Mouse (Mus musculus) MEL (cell line): Measurements from ENCODE around the gene Dthd1. TPM values are rescaled to one million over a fixed set of nuclear protein-coding genes. Genes with fewer than 3 reads are reported as not detected.
A peak's percentile ranks its signal among the peaks of the same experiment; 100 is the strongest.

Source experiments
- DNase-seq: peaks from one replicate; pipeline ENCODE4 v3.0.0; 2011; ENCODE audit warnings: low read depth, low spot score
- H3K27ac ChIP-seq: 2 replicates; pipeline ENCODE4 v1.5.1; 2012; ENCODE audit warnings: low read depth, mild to moderate bottlenecking, control low read depth, low read length, moderate library complexity; ENCODE audit not compliant: control insufficient read depth
- H3K27me3 ChIP-seq, 2 experiments: fragments of 150-350 bp in 1 of 2; sonication (generic) in 1 of 2; 2 replicates each; pipeline ENCODE4 v1.6.1; 2012; ENCODE audit warnings: low read length in 2 of 2, mild to moderate bottlenecking in 2 of 2, improper control_type of control experiment in 1 of 2, moderate library complexity in 1 of 2; ENCODE audit not compliant: insufficient read depth in 2 of 2, control insufficient read depth in 1 of 2
- H3K36me3 ChIP-seq, 2 experiments: 2 replicates each; pipeline ENCODE4 v1.6.1; 2012 to 2014; ENCODE audit warnings: low read length in 2 of 2, improper control_type of control experiment in 1 of 2, inconsistent platforms in 1 of 2, mild to moderate bottlenecking in 1 of 2; ENCODE audit not compliant: insufficient read depth in 2 of 2, control insufficient read depth in 1 of 2
- H3K4me1 ChIP-seq, 2 experiments: fragments of 150-350 bp in 1 of 2; sonication (generic) in 1 of 2; 2 replicates each; pipeline ENCODE4 v1.6.1; 2012; ENCODE audit warnings: low read length in 2 of 2, improper control_type of control experiment in 1 of 2, mild to moderate bottlenecking in 1 of 2; ENCODE audit not compliant: insufficient read depth in 2 of 2, control insufficient read depth in 1 of 2
- H3K4me3 ChIP-seq, 2 experiments: fragments of 150-350 bp in 1 of 2; sonication (generic) in 1 of 2; 2 replicates each; pipeline ENCODE4 v1.5.1; 2012; ENCODE audit warnings: low read depth in 2 of 2, low read length in 2 of 2, mild to moderate bottlenecking in 2 of 2, moderate library complexity in 2 of 2, control low read depth in 1 of 2, improper control_type of control experiment in 1 of 2; ENCODE audit not compliant: control insufficient read depth in 1 of 2, insufficient read depth in 1 of 2
- H3K79me2 ChIP-seq: 2 replicates; pipeline ENCODE4 v1.6.1; 2012; ENCODE audit warnings: mild to moderate bottlenecking, low read length, moderate library complexity; ENCODE audit not compliant: control insufficient read depth, poor library complexity, insufficient read depth
- H3K9ac ChIP-seq: 2 replicates; pipeline ENCODE4 v1.6.1; 2012; ENCODE audit warnings: low read depth, mild to moderate bottlenecking, control low read depth, low read length, moderate library complexity; ENCODE audit not compliant: control insufficient read depth, poor library complexity, severe bottlenecking
- H3K9me3 ChIP-seq: fragments of 150-350 bp; sonication (generic); replicated peaks from 2 replicates; pipeline ENCODE4 v1.6.1; 2012; ENCODE audit warnings: mild to moderate bottlenecking, low read length, improper control_type of control experiment, moderate library complexity; ENCODE audit not compliant: insufficient read depth
- CHD1 ChIP-seq: IDR thresholded peaks from 2 replicates; pipeline ENCODE4 v1.6.1; 2012; ENCODE audit warnings: low read depth, mild to moderate bottlenecking, inconsistent platforms, low read length, improper control_type of control experiment
- CHD2 ChIP-seq: IDR thresholded peaks from 2 replicates; pipeline ENCODE4 v1.6.1; 2011; ENCODE audit warnings: low read length, improper control_type of control experiment
- E2F4 ChIP-seq: IDR thresholded peaks from 2 replicates; pipeline ENCODE4 v1.6.1; 2011; ENCODE audit warnings: low read depth, low read length, improper control_type of control experiment, borderline replicate concordance
- GABPA ChIP-seq: IDR thresholded peaks from 2 replicates; pipeline ENCODE4 v1.6.1; 2012; ENCODE audit warnings: low read depth, mild to moderate bottlenecking, inconsistent platforms, low read length, improper control_type of control experiment, moderate library complexity
- GATA1 ChIP-seq: IDR thresholded peaks from 2 replicates; pipeline ENCODE4 v1.6.1; 2011; ENCODE audit warnings: low read depth, low read length, improper control_type of control experiment
- HCFC1 ChIP-seq: IDR thresholded peaks from 2 replicates; pipeline ENCODE4 v1.6.1; 2012; ENCODE audit warnings: low read depth, mild to moderate bottlenecking, inconsistent platforms, low read length, improper control_type of control experiment, moderate library complexity
- MAFK ChIP-seq: IDR thresholded peaks from 2 replicates; pipeline ENCODE4 v1.6.1; 2011; ENCODE audit warnings: low read depth, mild to moderate bottlenecking, low read length, improper control_type of control experiment, borderline replicate concordance
- MEF2A ChIP-seq: IDR thresholded peaks from 2 replicates; pipeline ENCODE4 v1.6.1; 2014; ENCODE audit warnings: low read depth, mild to moderate bottlenecking, inconsistent platforms, low read length, improper control_type of control experiment; ENCODE audit not compliant: poor library complexity, insufficient replicate concordance, severe bottlenecking; ENCODE audit errors: extremely low read depth
- MXI1 ChIP-seq: IDR thresholded peaks from 2 replicates; pipeline ENCODE4 v1.6.1; 2011; ENCODE audit warnings: mild to moderate bottlenecking, low read depth, low read length, improper control_type of control experiment
- POLR2AphosphoS2 ChIP-seq: IDR thresholded peaks from 2 replicates; pipeline ENCODE4 v1.6.1; 2011; ENCODE audit warnings: low read length, improper control_type of control experiment
- SMC3 ChIP-seq: IDR thresholded peaks from 2 replicates; pipeline ENCODE4 v1.6.1; 2011; ENCODE audit warnings: low read depth, low read length, improper control_type of control experiment
- TBP ChIP-seq: IDR thresholded peaks from 2 replicates; pipeline ENCODE4 v1.8.0; 2011; ENCODE audit warnings: low read depth, low read length, improper control_type of control experiment
- polyA plus RNA-seq, 2 experiments: library from polyadenylated mRNA; stranded (reverse) in 1 of 2; unstranded in 1 of 2; fragments of >175 nt in 1 of 2; fragments of >200 nt in 1 of 2; gene quantifications; 2 replicates each; pipeline versions ENCODE4 v1.2.1 to v1.2.4; 2012; ENCODE audit warnings: low replicate concordance in 2 of 2, low read depth in 1 of 2; ENCODE audit not compliant: insufficient read length in 2 of 2, insufficient read depth in 1 of 2, missing spikeins in 1 of 2
- total RNA-seq: library from RNA; depleted of rRNA; stranded (reverse); fragments of 300-350 nt; gene quantifications from 2 replicates; pipeline ENCODE4 v1.2.3, GENCODE M21; 2012

Dthd1 gene
- total and polyA plus RNA-seq, 3 experiments, result not detected

DNA sequence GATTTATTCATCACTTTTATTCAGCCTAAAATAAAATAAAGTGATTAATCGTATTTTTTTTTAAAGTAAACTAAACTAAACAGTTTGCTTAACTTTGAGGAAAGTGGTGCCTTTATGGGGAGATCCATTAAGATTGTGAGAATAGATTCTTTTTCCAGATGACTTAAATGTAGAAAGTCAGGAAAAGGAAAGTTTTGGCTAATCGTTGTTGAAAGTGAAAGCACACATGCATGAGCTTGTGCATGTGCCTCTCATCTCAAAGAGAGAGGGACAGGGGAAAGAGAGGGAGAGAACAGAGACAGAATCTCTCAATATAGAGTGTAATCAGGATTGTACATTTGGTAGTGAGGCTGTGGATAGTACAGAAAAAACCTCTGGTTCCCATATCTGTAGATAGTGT lies 5.9 kb downstream of the Dthd1 start:
- H3K27ac ChIP-seq, result no peak overlapping the region
- no peak overlapping the region for H3K4me3 ChIP-seq
- H3K36me3 ChIP-seq, result no peaks in the 10 kb centered on the region
- no peaks in the 10 kb centered on the region for H3K9me3 ChIP-seq
- TF ChIP-seq CHD2, result no peak
- no peak for TF ChIP-seq E2F4
- TF ChIP-seq MAFK, result no peak
- TF ChIP-seq MXI1, result no peak
- TF ChIP-seq CHD1, result no peak
- TF ChIP-seq GABPA, result no peak
- TF ChIP-seq TBP, result no peak
- TF ChIP-seq SMC3, result no peak
- TF ChIP-seq GATA1, result no peak
- TF ChIP-seq MEF2A, result no peak
- no peak overlapping the region for H3K9ac ChIP-seq
- H3K27me3 ChIP-seq, result no peaks in the 10 kb centered on the region
- no peaks in the 10 kb centered on the region for H3K79me2 ChIP-seq
- no peak for DNase-seq
- no peaks in the 10 kb centered on the region for H3K4me1 ChIP-seq

DNA sequence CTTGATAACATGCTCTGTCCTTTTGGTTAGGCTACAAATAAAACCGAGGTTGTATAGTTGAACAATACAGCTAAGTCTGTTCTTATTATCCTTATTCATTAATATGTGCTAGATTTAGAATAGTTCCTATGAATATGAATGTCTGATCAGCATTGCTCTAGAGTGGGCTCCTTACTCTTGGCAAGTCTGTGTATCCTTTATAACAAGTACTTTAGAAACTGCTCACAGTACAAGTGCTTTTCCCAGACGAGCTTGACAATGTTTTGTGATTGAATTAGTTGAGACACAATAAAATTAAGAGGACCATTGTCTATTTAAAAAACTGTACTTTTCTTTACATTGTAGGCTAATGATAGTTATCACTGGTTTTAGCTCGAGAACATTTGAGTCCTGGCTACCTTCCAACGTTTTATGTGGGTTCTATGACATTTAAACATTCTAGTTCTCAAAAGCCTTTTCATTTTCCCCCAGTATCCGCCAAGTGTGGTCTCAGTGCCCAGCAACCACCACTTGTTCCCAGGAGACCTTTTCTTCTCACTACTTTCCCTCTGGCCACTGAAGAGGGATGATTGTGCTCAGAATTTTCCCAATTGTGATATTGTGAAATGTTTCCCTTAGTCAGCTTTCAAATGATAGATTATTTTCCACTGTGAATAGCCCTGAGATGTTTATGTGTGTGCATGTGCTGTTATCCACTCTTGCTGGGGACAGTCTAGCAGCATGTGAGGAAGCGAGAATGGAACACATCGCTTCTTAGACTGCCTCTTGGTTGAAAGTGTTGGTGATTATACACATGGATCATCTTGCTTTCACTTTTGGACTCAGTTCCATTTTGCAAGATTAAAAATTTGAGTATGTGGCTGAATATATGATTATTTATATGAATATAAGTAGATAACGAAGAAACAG lies 7.0 kb downstream of the Dthd1 start:
- no peaks in the 10 kb centered on the region for H3K27me3 ChIP-seq
- no peaks in the 10 kb centered on the region for H3K4me1 ChIP-seq
- H3K36me3 ChIP-seq, result no peaks in the 10 kb centered on the region
- H3K79me2 ChIP-seq, result no peaks in the 10 kb centered on the region
- no peak overlapping the region for H3K9ac ChIP-seq
- TF ChIP-seq POLR2AphosphoS2 (no peak), HCFC1 (no peak), GABPA (no peak), TBP (no peak)
- H3K27ac ChIP-seq, result no peak overlapping the region
- H3K9me3 ChIP-seq, result no peaks in the 10 kb centered on the region
- peak overlapping the region in 1 of 2 experiments; percentile 15; a peak in 1 of 4 replicates for H3K4me3 ChIP-seq
- DNase-seq, result no peak
